Mouse (Mus musculus): ENCODE data around the gene Nck2.

DNA sequence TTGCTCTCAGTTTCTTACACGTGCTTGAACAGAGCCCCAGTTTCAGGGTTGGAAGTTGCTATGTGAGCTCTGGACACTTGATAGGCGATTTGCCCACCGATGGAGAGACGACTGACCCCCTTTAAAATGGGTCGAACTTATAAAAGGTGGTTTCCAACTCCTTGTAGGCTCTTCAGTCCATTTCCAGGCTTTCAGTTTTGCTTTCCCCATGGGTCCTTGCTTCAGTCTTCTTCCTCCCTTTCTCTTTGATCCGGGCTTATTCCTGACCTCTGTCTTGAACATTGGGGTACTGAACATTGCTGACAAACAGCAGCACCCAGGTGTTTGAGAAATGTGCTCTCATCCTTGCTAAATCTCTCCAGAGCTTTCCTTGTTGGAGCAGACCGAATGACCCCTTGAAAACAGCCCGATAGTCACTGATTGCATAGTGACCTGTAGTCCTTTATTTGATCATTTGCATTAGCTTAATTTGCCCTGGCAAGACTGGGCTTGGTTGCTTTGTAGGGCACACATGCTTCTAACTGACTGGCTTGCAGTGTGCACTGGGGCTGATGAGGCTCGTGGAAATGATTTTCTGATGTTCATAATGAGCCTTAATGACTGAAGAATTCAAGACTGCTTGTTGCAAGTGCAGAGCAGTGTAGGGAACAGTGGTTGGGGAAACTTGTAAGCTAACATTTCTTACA is 3.4 kb downstream of the Nck2 start:
- no peak for TF ChIP-seq POLR2A (IDR thresholded peaks at IDR 0.05; ENCODE audit: low read depth, low read length)
- no peak for TF ChIP-seq CTCF (IDR thresholded peaks at IDR 0.05; ENCODE audit: borderline replicate concordance, insufficient read depth, low read length)
